Mouse (Mus musculus): Measurements from ENCODE around the gene Vps13c.

The Vps13c gene

GRCm38 (mm10) chr9:68022311-68023043 is 182.3 kb downstream of the Vps13c start:
- no peak for DNase-seq (ENCODE audit: low spot score)

GRCm38 (mm10) chr9:68028631-68029030 is 188.4 kb downstream of the Vps13c start:
- DNase-seq (ENCODE audit: low spot score), result no peak

- no peak for DNase-seq (ENCODE audit: low spot score)
Observed at GRCm38 (mm10) chr9:68033771-68034170, 193.6 kb downstream of the Vps13c start.
